Mouse (Mus musculus) kidney, adult 8-10 months (tissue): ENCODE results near the gene Ncoa5.
A peak's percentile ranks its signal among the peaks of the same experiment; 100 is the strongest.

Experiments used
- DNase-seq, 2 experiments: peaks; one replicate each; pipeline ENCODE4 v3.0.0; 2022

Gene Ncoa5

GRCm38 (mm10) chr2:165043729-165044128 lies 9.1 kb upstream of the Ncoa5 start:
- DNase-seq: no peak

DNA sequence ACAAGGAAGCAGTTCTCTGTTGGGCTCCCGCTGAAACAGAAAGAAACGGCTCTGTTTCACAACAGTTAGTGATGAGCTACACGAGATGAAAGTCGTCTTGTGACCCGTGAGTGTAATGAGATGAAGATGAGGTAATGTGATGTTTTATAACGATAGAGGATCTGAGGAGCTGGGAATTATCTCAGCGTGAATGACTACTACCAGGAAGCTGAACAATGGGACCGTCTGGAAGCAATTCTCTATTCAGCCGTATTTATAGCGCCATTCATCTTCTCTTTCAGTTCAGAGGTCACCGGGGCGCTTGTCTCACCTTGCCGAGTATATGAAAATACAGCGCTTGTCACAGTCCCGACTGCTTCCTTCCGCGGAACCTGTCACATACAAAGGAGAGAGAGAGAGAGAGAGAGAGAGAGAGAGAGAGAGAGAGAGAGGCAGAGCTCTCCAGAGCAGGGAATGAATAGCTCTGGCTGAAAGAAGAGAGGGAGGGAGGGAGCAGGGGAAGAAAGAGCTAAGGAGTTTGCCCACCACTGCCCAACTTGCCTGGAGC lies 8.5 kb upstream of the Ncoa5 start:
- DNase-seq: no peak

GRCm38 (mm10) chr2:165042126-165042525 lies 7.5 kb upstream of the Ncoa5 start:
- no peak for DNase-seq

DNA sequence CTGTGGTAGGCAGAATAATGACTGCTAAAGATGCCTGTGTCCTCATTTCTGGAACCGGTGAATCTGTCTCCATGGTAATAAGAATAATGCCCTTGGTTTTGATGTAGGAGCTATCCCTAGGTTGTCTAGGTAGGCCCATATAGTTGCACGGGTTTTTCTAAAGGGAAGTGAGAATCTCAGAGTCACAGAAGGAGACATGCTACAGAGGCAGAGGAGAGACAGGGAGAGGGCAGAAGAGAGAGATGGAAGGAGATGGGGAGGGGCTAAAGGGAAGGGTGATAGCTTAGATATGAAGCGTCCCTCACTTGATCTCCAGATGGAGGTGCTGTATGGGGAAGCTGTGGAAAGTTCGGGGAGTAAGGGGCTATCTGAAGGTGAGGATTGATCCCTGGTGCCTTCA lies 2.7 kb upstream of the Ncoa5 start:
- no peak for DNase-seq

GRCm38 (mm10) chr2:165035058-165035431 lies 378 bp upstream of the Ncoa5 start:
- no peak for DNase-seq

DNA sequence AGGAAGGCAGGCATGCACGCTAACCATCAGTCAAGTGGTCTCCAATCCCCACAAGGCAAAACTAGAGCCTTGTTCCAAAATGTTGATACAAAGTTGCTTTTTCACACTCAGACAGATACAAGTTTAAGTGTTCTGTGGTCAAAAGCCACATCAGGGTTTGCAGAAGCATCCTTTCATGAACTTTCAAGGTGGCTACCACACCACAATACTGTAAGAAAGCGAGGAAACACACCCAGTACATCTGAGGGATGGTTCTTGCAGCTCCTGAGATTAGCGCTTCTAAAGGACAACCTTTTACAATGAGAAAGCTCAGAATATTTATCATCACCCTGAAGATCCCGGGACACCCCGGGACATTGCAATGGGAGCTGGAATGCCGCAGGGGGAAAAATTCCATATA lies 1.4 kb downstream of the Ncoa5 start:
- DNase-seq: no peak

- peak; percentile 22 for DNase-seq
Observed at GRCm38 (mm10) chr2:165032533-165032932, 2.1 kb downstream of the Ncoa5 start.

GRCm38 (mm10) chr2:165027163-165027562 lies 7.5 kb downstream of the Ncoa5 start:
- no peak for DNase-seq

DNA sequence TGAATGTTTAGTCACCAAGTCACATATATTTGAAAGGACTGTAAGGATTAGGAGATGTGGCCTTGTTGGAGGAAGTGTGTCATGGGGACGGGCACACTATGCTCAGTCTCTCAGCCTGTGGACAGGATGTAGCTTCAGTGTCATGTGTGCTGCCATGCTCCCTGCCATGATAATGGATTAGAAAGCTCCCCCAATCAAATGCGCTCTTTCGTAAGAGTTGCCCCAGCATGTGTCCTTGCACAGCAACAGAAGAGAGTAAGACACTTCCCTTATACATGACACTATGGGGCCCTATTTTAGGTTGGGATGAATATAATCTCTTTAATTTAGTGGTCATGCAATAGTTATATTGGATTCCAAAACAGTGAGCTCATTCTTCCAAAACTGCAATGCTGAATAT lies 14.2 kb downstream of the Ncoa5 start:
- DNase-seq: no peak

DNA sequence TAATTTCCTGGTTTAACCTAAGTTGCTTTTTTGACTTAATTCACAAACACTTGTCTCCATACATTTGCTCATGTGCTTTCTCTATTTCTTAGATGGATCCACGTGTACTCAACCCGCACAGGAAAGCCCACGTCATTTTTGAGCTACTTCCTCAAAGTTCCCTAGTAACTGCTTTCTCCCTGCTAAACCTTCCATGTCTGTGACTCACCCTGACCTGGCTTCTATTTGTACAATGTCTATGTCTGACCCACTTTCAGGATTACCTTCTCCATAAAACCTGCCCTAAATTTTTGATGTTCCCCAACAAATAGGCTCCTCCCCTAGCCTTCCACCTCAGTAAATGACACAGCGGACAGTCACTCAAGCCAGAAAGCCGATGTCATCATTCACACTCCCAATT lies 19.7 kb downstream of the Ncoa5 start:
- no peak for DNase-seq

GRCm38 (mm10) chr2:165010351-165010750 lies 24.3 kb downstream of the Ncoa5 start:
- DNase-seq: no peak

GRCm38 (mm10) chr2:165009581-165009980 lies 25.1 kb downstream of the Ncoa5 start:
- peak; percentile 67 to 75 for DNase-seq

GRCm38 (mm10) chr2:165009161-165009560 lies 25.5 kb downstream of the Ncoa5 start:
- DNase-seq: no peak

DNA sequence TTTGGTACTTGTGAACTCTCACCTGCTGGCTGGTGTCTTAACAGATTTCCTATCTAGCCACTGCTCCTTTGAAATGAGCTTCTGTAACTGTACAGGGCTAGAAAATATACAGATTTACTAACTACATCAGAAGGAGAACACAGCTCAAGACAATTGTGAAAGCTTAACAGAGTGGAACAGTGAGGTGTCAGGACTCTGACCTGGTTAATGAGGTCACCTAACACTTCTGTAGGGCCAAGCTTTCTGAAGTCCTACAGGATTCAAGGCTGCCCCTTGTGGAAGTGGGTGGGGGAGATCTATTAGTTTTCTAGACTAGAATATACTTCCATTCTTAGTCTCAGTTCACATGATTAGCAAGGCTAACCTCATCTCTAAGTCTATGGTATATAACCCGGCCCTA lies 26.7 kb downstream of the Ncoa5 start:
- DNase-seq: peak; percentile 19 to 24

- DNase-seq: no peak
Observed at GRCm38 (mm10) chr2:165006813-165007212, 27.9 kb downstream of the Ncoa5 start.

- peak; percentile 30 for DNase-seq
Observed at GRCm38 (mm10) chr2:165004237-165004636, 30.4 kb downstream of the Ncoa5 start.

- peak; percentile 41 to 51 for DNase-seq
Observed at GRCm38 (mm10) chr2:165003108-165003507, 31.6 kb downstream of the Ncoa5 start.

- no peak for DNase-seq
Observed at GRCm38 (mm10) chr2:165001958-165002357, 32.7 kb downstream of the Ncoa5 start.

GRCm38 (mm10) chr2:164997721-164998428 lies 36.8 kb downstream of the Ncoa5 start:
- peak; percentile 22 to 41 for DNase-seq

- no peak for DNase-seq
Observed at GRCm38 (mm10) chr2:164996848-164997720, 37.6 kb downstream of the Ncoa5 start.

DNA sequence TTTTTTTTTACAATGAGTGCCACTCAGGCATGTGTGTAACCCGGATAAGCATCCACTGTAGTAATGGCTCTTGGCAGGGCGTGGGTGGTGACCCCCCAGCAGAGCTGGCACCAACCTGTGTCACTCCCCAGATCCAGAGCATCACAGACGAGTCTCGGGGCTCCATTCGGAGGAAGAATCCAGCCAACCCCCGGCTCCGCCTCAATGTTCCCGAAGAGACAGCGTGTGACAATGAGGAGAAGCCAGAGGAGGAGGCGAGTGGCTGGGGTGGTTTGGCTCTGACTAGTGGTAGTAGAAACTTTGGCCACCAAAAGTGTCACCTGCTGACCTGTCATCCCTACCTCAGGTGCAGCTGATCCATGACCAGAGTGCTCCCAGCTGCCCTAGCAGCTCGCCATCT lies 38.7 kb downstream of the Ncoa5 start:
- no peak for DNase-seq

DNA sequence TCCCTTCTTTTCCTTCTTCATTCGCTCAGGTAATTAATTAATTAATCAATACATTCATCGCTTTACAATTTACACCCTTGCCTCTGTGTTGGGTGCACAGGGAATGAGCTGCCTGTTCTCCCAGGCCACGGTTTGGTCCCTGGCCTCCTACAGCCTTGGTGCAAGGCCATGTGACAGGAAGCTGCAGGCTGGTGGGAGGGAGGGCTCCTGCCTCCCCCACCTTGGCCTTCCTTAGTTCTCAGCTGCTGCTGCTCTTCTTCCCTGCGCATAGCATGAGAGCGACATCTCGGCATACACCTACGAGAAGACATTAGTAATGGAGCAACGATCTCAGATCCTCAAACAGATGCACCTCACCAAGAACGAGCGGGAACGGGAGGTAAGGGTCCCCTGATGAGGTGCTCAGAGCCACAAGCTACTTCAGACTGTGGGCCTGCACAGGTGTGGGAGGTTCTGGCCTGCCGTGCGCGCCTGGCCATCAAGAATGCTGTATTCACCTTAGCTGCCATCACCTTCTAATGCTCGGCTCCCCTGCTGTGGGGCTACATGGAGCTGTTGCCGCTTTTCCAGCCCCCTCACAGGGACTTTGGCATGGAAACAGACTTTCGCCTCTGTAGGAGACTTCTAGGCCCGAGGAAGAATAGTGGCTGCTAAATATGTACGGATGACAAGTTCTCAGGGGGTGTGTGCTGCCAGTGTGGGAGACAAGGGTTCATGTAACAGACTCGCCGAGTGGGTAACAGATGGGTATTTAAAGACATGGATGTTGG lies 39.8 kb downstream of the Ncoa5 start:
- no peak for DNase-seq

DNA sequence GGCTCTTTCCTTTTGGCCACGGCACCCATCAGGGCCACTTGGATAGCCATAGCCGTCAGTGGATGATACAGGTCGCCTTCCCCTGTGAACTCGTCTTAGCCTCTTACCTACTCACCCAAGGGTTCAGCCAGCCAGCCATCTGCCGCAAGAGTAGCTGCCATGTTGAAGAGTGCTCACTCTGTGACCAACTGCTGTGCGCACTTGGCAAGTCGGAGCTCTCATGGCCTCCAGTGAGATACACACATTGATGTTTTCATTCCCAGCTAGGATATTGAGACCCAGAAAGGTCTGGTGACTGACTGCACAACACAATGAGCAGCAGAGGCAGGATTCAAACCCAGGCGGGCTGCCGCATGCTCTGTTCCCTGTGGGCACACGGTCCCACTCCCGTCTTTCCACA lies 40.5 kb downstream of the Ncoa5 start:
- no peak for DNase-seq
